Mouse (Mus musculus): ENCODE results near the gene Myef2. TPM values are rescaled to one million over a fixed set of nuclear protein-coding genes. Genes with fewer than 3 reads are reported as not detected.

The Myef2 gene
- polyA plus RNA-seq, 1 experiment from 2014 or later = 51.4 TPM

Other genes starting within 250 kb of the Myef2 start
- gene Slc24a5, start 55.5 kb downstream of the Myef2 start, polyA plus RNA-seq (2015; fragmentation: Nextera tagmentation; extraction: Ambion mirVana) = 1.6 and 2.0 TPM in 2 replicates
- gene Ctxn2, start 13.0 kb upstream of the Myef2 start, polyA plus RNA-seq (2015; fragmentation: Nextera tagmentation; extraction: Ambion mirVana) = not detected in 2 replicates
- gene Slc12a1, start 28.8 kb upstream of the Myef2 start, polyA plus RNA-seq (2015; fragmentation: Nextera tagmentation; extraction: Ambion mirVana) = not detected in 2 replicates
- 108 and 150 TPM in 2 replicates for gene Dut, start 123.5 kb upstream of the Myef2 start, polyA plus RNA-seq (2015; fragmentation: Nextera tagmentation; extraction: Ambion mirVana)

Data from heart, embryonic 16.5 days (tissue).